In genomic region chr4:11876009-11876408, GRCm38 (mm10) we compare ENCODE assay signal across 25 mouse cellular contexts.
A peak's percentile ranks its signal among the peaks of the same experiment; 100 is the strongest.
DNase-seq lines count a peak whose midpoint lies in the region; ATAC-seq and TF ChIP-seq lines count a peak whose summit lies in the region.
"Had no signal": no experiment of that assay in that cellular context is flagged by ENCODE, and none has a peak within 500 bp of the region (broad histone marks: within the 10 kb centered on the region; RNA-seq: fewer than 3 reads in every experiment).

No protein-coding gene starts in this region.

- TF ChIP-seq CTCF in lung, postnatal 0 days (IDR thresholded peaks at IDR 0.05), result no peak
- no peak for TF ChIP-seq CTCF in lung, adult 2 months (IDR thresholded peaks at IDR 0.05; ENCODE audit: insufficient read depth, low read length)

- ATAC-seq in heart, embryonic 14.5 days (ENCODE audit: insufficient number of reproducible peaks, insufficient read depth, low FRiP score, low read depth), result peak; percentile 23; the same call in 1 of the 2 replicates
- peak; percentile 73 for ATAC-seq in lung, postnatal 0 days
- ATAC-seq: forebrain, embryonic 15.5 days; liver, embryonic 12.5 days had no signal

- TF ChIP-seq POLR2A in lung, adult 2 months (IDR thresholded peaks at IDR 0.05; ENCODE audit: borderline replicate concordance, extremely low read depth, low read depth, low read length), result no peak

- peak overlapping the region in 1 of 2 experiments; percentile 41; a peak in 1 of 4 replicates for H3K27ac ChIP-seq in heart, embryonic 14.5 days (replicated peaks in 1 of 2; ENCODE audit: control insufficient read depth in 1 of 2, insufficient read depth in 1 of 2, low read depth in 2 of 2, low read length in 2 of 2)
- H3K27ac ChIP-seq in lung, postnatal 0 days (ENCODE audit: low read length), result no peak overlapping the region
- H3K27ac ChIP-seq: embryonic facial prominence, embryonic 10.5 days; forebrain, embryonic 15.5 days; hindbrain, embryonic 15.5 days; kidney, embryonic 15.5 days; limb, embryonic 13.5 days; liver, embryonic 12.5 days; neural tube, embryonic 12.5 days had no signal

- no peaks in the 10 kb centered on the region for H3K27me3 ChIP-seq in heart, embryonic 14.5 days (ENCODE audit: control insufficient read depth, insufficient read depth, low read length)
- no peaks in the 10 kb centered on the region for H3K27me3 ChIP-seq in lung, postnatal 0 days (replicated peaks; ENCODE audit: insufficient read depth, low read length)
- H3K27me3 ChIP-seq: forebrain, embryonic 15.5 days; hindbrain, embryonic 15.5 days; kidney, embryonic 15.5 days; limb, embryonic 13.5 days; liver, embryonic 12.5 days; neural tube, embryonic 12.5 days had no signal

- peak; percentile 32 for DNase-seq in embryo, embryonic 10 days (ENCODE audit: low spot score)
- no peak for DNase-seq in embryo, embryonic 11 days
- no peak for DNase-seq in heart, adult 9 months (ENCODE audit: low spot score in 2 of 2)
- DNase-seq in lung, postnatal 0 days (ENCODE audit: low spot score), result peak; percentile 45
- no peak for DNase-seq in lung, adult 2 months
- DNase-seq in adrenal gland, postnatal 36 days, result no peak
- DNase-seq in urinary bladder, postnatal 10 days (ENCODE audit: low spot score), result no peak
- DNase-seq: adrenal gland, postnatal 14 days; cerebellum, adult 9-10 months; kidney, adult 11 months; layer of hippocampus, adult 9-11 months; lung, adult 18-20 months; midbrain, embryonic 14.5 days; retina, postnatal 1 day; right cerebral cortex, postnatal 25 days; spleen, adult 18-20 months; thymus, adult 2 months had no signal

- H3K4me3 ChIP-seq in heart, embryonic 14.5 days (ENCODE audit: control insufficient read depth in 1 of 2, insufficient read depth in 1 of 2, low read depth in 1 of 2, low read length in 2 of 2), result no peak overlapping the region
- H3K4me3 ChIP-seq in lung, postnatal 0 days (ENCODE audit: low read depth, low read length), result no peak overlapping the region
- no peak overlapping the region for H3K4me3 ChIP-seq in lung, adult 2 months (replicated peaks; ENCODE audit: extremely low read depth, low read depth, low read length)
- H3K4me3 ChIP-seq: embryonic facial prominence, embryonic 10.5 days; forebrain, embryonic 15.5 days; hindbrain, embryonic 15.5 days; kidney, embryonic 15.5 days; limb, embryonic 13.5 days; liver, embryonic 12.5 days; neural tube, embryonic 12.5 days had no signal

- no peaks in the 10 kb centered on the region for H3K9me3 ChIP-seq in heart, embryonic 14.5 days (ENCODE audit: control insufficient read depth, low read length)
- no peaks in the 10 kb centered on the region for H3K9me3 ChIP-seq in lung, postnatal 0 days (ENCODE audit: low read length)
- H3K9me3 ChIP-seq: embryonic facial prominence, embryonic 10.5 days; forebrain, embryonic 15.5 days; hindbrain, embryonic 15.5 days; kidney, embryonic 15.5 days; limb, embryonic 13.5 days; liver, embryonic 12.5 days; neural tube, embryonic 12.5 days had no signal

- WGBS in heart, embryonic 14.5 days, result 65% methylated on average over 1 of the region's 1 CpGs
- WGBS in lung, postnatal 0 days, result 69% methylated on average over 1 of the region's 1 CpGs
- WGBS in lung, adult 2 months, result 74% methylated on average over 1 of the region's 1 CpGs

- 0 out of 2 replicates have a peak, but pooled peaks have one; percentile 26 for TF ChIP-seq EP300 in lung, postnatal 0 days (IDR thresholded peaks at IDR 0.05)

- H3K4me2 ChIP-seq in heart, embryonic 14.5 days (ENCODE audit: low read length), result no peak overlapping the region
- no peak overlapping the region for H3K4me2 ChIP-seq in lung, postnatal 0 days (replicated peaks; ENCODE audit: low read depth, low read length)
- H3K4me2 ChIP-seq: forebrain, embryonic 15.5 days; hindbrain, embryonic 15.5 days; kidney, embryonic 15.5 days; limb, embryonic 13.5 days; liver, embryonic 12.5 days; neural tube, embryonic 12.5 days had no signal

- H3K4me1 ChIP-seq in heart, embryonic 14.5 days (ENCODE audit: control insufficient read depth in 2 of 2, insufficient read depth in 2 of 2, low read length in 2 of 2), result peaks cover 21 to 38% of the 10 kb centered on the region in 2 experiments
- H3K4me1 ChIP-seq in lung, postnatal 0 days (ENCODE audit: insufficient read depth, low read depth, low read length), result peaks cover 5% of the 10 kb centered on the region; the same call in 1 of the 2 replicates
- H3K4me1 ChIP-seq in lung, adult 2 months (ENCODE audit: control insufficient read depth, insufficient read depth, low read length), result no peaks in the 10 kb centered on the region
- H3K4me1 ChIP-seq: embryonic facial prominence, embryonic 10.5 days; forebrain, embryonic 15.5 days; hindbrain, embryonic 15.5 days; limb, embryonic 13.5 days; neural tube, embryonic 12.5 days had no signal

- no peaks in the 10 kb centered on the region for H3K36me3 ChIP-seq in heart, embryonic 14.5 days (ENCODE audit: control insufficient read depth, insufficient read depth, low read length)
- no peaks in the 10 kb centered on the region for H3K36me3 ChIP-seq in lung, postnatal 0 days (ENCODE audit: insufficient read depth, low read length)
- H3K36me3 ChIP-seq: embryonic facial prominence, embryonic 10.5 days; forebrain, embryonic 15.5 days; hindbrain, embryonic 15.5 days; kidney, embryonic 15.5 days; limb, embryonic 13.5 days; liver, embryonic 12.5 days; neural tube, embryonic 12.5 days had no signal

- no peak overlapping the region for H3K9ac ChIP-seq in heart, embryonic 14.5 days (ENCODE audit: low read length)
- no peak overlapping the region for H3K9ac ChIP-seq in lung, postnatal 0 days (replicated peaks; ENCODE audit: low read depth)
- H3K9ac ChIP-seq: forebrain, embryonic 15.5 days; hindbrain, embryonic 15.5 days; kidney, embryonic 15.5 days; limb, embryonic 13.5 days; liver, embryonic 12.5 days; neural tube, embryonic 12.5 days had no signal

Comparison
In these comparisons a context has a peak if more than half of its experiments do, and no peak if none do; other contexts are left out.
1. DNase-seq: peak in embryo, embryonic 10 days (single experiment) and lung, postnatal 0 days (single experiment); none in embryo, embryonic 11 days (single experiment), heart, adult 9 months (0 of 2), lung, adult 2 months (single experiment), adrenal gland, postnatal 36 days (0 of 2) and urinary bladder, postnatal 10 days (single experiment).